Mouse (Mus musculus) megakaryocyte-erythroid progenitor cell, adult 5-6 weeks (primary cell): ENCODE measurements at regions not wholly inside any gene's neighbourhood (a gene's known extent, or its start where the extent isn't known, plus 50 kb on each side); places are given as distances from the start of the nearest gene placed in this dataset.

Source experiments
- ATAC-seq: replicated peaks from 2 replicates; pipeline ENCODE4 v1.8.0; 2016; ENCODE audit warnings: mild to moderate bottlenecking, inconsistent platforms; ENCODE audit not compliant: severe bottlenecking, poor library complexity, low FRiP score, low TSS enrichment

DNA sequence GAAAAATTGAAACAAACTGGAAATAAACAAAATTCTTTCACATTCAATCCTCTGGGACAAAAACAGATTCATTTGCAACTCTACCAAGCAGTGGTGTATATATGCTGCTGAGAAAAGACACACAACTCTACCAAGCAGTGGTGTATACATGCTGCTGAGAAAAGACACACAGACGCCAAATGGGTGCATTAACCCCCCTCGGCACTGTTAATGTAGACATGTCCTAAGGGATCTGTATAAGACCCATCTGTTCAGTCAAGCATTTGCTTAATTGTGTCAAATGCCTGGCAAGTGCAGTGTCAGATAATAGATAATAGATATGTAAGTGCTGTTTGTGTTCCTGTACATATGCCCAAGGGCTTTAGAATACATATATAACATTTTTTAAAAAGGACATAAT, 1035.2 kb upstream of the B3galt2 start:
- ATAC-seq, result no peak

DNA sequence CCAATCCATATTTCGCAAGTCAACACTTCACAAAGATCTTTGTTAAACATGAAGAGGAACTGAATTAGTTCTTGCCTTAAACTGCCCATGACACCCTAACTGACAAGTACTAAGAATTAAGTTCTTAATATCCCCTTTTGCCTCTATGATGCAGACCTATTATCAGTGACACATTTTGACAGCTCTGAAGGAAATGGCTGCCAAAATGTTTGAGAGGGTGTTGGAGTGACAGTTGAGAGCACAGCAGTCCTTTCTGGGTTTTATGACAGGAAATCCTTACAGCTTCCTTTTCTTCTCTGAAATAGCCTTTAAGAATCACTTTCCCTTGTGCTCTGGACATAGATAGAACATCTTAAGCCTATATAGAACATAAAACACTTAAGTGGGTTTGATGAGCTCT, 1034.4 kb upstream of the B3galt2 start:
- ATAC-seq, result no peak

DNA sequence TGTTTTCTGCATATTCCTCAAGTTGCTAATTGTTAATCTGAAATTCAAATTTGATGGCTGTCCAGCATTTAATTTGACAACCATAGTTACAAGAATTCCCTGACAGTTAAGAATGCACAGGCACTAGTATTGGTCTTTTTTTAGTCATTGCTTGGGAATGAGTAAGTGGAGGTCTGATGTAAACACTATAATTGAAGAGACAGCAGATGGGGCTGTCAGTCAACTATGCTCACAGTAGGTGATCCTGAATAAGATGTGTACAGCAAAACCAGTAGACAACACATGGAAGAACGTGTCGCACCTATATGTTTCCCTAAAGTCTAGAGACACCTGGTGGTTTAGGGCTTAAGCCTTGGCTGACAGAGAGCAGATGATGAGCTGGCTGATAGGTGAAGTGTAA, 1019.0 kb upstream of the B3galt2 start:
- ATAC-seq, result no peak

DNA sequence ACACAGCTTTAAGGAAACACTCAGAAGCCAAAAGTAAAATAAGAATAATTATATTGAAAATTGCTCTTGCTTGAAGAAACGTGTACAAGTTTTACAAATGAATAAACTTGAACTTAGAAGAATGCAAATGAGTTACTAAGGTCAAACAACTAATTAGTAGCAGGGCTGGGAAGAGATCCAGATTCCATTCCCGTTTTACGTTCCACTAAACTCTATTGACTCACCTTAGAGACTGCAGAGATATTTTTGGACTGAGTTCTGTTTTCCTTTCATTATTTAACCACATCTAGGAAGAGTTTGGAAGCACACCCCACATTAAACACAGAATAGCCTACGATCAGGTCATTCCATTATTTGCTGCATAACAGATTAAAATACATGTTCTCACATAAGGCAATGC, 1016.2 kb upstream of the B3galt2 start:
- ATAC-seq, result no peak

DNA sequence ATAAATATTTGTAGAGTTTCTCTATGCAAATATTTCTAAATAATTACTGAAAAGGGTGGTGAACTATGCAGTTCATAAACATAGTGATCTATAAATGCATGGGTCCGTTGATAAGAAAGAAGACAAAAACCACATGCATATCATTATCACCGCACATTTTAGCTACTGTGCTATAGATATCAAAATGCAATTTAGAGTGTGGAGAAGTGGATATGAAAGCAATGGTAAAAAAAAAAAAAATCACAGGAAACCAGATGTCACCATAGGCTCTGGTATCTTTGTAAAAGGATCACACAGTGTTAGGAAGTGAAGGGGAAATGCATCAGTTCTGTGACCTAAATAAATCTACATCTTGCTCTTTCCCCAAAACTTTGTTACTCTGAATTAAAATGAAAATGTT, 985.2 kb upstream of the B3galt2 start:
- peak; percentile 71; the same call in 1 of the 2 replicates for ATAC-seq

DNA sequence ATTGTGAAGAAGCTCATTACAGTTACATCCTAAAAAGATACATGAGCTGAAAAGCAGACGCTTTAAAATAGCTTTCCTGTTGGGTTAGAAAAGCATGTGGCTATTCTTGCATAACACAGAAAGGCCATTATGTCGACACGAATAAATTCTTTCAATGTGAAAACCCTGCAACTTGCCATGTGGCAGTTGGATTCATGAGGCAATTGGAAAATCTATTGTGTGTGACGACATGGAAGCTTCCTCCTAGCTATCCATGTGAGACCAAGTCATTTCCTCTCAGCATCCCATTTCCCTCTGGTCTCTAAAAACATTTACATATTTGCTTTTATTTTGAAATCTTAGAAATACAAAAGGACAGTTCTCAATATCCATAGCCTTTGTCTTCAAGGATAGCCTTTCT, 975.2 kb upstream of the B3galt2 start:
- ATAC-seq, result no peak

DNA sequence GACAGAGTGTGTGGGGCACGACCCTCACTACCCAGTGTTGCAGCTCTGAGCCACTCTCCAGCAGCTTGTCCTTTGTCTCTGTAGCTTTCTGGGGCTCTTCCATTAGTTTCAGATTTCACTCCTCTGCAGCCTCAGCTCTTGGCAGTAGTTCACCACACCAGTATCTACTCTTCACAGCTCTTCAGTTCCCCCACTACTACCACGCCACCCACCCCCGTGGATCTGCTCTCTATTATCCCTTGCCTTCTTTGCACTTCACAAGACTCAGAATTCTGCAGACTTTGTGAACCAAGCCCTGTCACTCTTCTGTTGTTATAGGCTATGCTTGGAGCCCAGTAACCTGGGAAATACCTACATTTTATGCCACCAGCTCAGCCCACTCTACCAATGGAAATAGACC, 960.5 kb upstream of the B3galt2 start:
- ATAC-seq, result no peak

DNA sequence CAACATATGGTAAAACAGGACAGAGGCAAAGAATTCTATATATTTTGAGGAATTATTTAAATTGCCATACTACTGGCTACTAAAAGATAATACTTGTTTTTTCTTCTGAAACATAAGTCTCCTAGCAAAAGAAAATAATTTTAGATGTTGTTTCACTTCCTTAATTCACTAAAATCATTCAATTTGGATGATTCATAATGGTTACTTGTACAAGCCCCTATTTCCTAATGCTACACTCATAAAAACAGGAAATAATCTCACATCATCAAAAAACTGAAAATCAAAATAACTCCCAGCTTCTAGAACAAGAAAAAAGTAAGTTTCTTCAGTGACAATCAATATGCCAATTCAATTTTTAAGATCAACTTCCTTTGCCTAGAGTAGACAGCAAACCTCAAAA, 951.6 kb upstream of the B3galt2 start:
- ATAC-seq, result no peak

DNA sequence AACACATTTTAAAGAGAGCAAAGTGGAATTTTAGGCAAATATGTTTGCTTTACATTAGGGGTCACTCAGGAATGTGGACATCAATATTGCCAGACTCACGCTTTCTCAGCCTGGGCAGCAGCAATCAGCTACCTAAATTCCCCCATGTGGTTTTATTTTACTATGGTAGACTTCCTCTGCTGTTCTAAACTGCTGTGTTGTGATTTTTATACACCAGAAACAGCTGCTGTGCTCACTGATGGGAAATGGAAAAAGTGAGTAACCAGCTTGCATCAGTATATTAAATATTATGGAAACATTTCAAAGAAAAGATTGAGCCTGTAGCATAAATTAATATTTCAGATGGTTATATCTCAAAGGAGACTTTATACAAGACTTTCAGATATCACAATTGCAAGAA, 945.3 kb upstream of the B3galt2 start:
- ATAC-seq, result no peak

DNA sequence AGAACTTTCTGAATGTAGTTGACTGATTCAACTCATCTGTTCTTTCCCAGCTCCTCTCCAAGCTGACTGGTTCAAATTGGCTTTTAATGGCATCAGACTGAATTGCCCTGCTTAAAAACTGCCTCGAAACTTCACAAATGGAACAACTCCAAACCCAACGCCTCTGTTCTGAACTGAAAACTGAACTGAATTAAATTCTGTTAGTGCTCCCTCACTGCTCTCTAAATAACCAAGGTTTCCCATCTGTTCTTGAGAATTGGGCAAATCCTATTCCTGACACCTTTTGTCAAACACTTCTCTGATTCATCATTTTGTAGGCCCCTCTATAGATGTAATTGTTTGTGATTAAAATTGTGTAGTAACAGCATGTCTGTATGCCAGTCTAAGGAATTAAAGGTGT, 932.2 kb upstream of the B3galt2 start:
- no peak for ATAC-seq

DNA sequence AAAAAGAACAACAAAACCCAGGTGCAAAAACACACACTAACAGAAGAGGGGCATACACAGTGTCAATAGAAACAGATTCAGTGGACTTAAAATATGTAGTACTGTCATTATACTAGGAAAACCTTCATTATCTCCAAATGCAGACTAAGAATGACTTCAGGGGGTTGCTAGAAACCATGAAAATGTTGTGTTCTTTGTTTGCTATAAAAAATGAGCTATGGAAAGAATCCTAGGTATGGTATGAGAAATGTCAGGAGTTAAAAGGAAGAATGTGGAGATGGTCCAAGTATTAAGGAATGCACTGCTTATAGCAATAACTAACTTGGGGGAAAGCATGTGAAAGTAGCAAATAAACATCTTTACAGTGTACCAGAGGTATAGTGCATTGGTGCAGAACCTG, 910.2 kb upstream of the B3galt2 start:
- ATAC-seq, result no peak

DNA sequence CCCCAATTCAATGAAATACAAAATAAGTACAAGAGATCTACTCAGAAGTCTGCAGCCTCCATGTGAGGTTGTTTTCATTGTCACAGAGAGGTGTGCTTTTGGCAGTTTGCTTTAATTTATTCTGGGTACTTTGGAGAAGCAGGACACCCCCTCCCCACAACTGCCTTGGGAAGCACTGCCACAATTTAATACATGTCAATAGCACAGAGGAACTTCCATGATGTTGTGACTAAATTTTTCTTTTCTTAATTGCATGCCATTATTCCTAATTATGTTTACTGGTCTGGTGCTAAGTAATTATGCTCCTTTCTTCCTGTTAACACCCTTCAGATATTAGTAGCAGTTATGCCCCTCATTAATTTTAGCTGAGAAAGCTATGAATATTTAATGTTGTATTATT, 906.4 kb upstream of the B3galt2 start:
- ATAC-seq, result no peak

DNA sequence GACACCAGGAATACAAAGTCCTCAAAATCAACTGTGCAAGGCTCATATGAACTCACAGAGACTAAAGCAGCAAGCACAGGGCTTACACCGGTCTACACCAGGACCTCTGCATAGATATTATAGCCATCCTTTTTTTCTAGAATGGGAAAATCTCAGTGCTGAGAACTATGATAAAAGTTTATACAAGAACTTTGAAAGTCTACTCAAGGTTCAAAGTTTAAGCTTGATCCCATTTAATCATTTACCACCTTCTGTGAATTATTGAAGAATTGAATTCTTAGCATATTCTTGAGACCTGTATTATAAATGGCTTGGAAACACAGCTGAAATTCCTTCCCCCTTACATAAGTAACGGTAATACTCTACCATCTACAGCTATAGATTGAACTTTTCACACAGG, 902.1 kb upstream of the B3galt2 start:
- no peak for ATAC-seq

DNA sequence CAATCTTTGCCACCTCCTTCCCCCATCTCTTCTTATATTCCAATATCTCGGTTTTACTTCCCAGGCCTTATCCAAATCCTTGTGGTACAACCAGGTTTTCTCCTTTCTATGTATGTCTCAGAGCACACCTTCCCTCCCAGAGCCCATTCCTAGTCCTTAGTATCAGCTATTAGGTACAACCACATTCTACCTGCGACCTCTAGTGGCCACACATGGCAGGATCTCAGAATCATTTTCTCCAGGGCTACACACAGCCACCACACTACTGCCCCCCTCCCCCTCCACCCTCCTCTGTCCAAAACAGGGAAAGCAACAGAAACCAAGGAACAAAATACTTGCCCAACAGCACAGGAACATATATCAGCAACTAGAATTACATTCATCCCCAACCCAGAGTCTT, 898.2 kb upstream of the B3galt2 start:
- peak; percentile 95 for ATAC-seq

DNA sequence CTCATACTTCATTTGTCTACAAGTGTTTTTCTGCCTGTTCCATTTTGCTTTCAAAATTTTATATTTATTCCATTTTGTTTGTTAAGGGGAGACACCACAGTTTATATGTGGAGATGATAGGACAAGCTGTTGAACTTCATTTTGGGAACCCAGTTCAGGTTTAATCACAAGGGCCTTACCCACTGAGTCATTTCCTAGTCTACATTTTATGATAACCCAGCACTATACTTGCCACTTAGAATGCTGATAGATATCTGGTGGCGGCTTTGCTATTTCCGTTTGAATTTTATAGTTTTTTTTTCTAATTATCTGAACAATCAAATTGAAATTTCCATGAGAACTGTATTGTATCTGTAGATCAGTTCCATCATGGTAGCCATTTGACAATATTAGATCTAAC, 869.5 kb upstream of the B3galt2 start:
- ATAC-seq, result no peak
